Mouse (Mus musculus) myocyte (in vitro differentiated cells): ENCODE data around the gene Rai1. TPM values are rescaled to one million over a fixed set of nuclear protein-coding genes. Genes with fewer than 3 reads are reported as not detected.

Experiments used
- H3K27me3 ChIP-seq: one replicate; pipeline ENCODE4 v1.6.1; 2011; ENCODE audit not compliant: control insufficient read depth, insufficient read depth, insufficient read length
- H3K36me3 ChIP-seq: one replicate; pipeline ENCODE4 v1.6.1; 2011; ENCODE audit not compliant: control insufficient read depth, insufficient read depth
- H3K4me2 ChIP-seq: one replicate; pipeline ENCODE4 v1.6.1; 2011; ENCODE audit warnings: low read depth, control low read depth
- H3K4me3 ChIP-seq: one replicate; pipeline ENCODE4 v1.5.1; 2011; ENCODE audit warnings: mild to moderate bottlenecking, control low read depth, moderate library complexity
- H3K79me2 ChIP-seq: one replicate; pipeline ENCODE4 v1.6.1; 2011; ENCODE audit not compliant: control insufficient read depth, insufficient read depth
- H3ac ChIP-seq: one replicate; pipeline ENCODE4 v1.6.1; 2011; ENCODE audit not compliant: control insufficient read depth, insufficient read length
- CEBPB ChIP-seq: IDR thresholded peaks from 2 replicates; pipeline ENCODE4 v1.6.1; 2011; ENCODE audit warnings: mild to moderate bottlenecking, moderate library complexity; ENCODE audit not compliant: poor library complexity, insufficient read depth, severe bottlenecking
- E2F4 ChIP-seq: IDR thresholded peaks from one replicate; pipeline ENCODE4 v1.6.1; 2011; ENCODE audit warnings: mild to moderate bottlenecking, control low read depth, moderate library complexity; ENCODE audit not compliant: insufficient read depth
- MAX ChIP-seq: IDR thresholded peaks from one replicate; pipeline ENCODE4 v1.6.1; 2011; ENCODE audit warnings: low read depth, mild to moderate bottlenecking, control low read depth
- MYOD1 ChIP-seq, 3 experiments: IDR thresholded peaks; one replicate each; pipeline ENCODE4 v1.6.1; 2011; ENCODE audit warnings: control low read depth in 2 of 3, low read depth in 2 of 3, mild to moderate bottlenecking in 2 of 3, moderate library complexity in 1 of 3; ENCODE audit not compliant: insufficient read length in 2 of 3, control insufficient read depth in 1 of 3
- MYOG ChIP-seq, 3 experiments: IDR thresholded peaks; one replicate each; pipeline ENCODE4 v1.6.1; 2011; ENCODE audit warnings: control low read depth in 2 of 3, low read depth in 2 of 3, mild to moderate bottlenecking in 2 of 3; ENCODE audit not compliant: insufficient read length in 2 of 3, control insufficient read depth in 1 of 3, insufficient read depth in 1 of 3
- POLR2A ChIP-seq: IDR thresholded peaks from one replicate; pipeline ENCODE4 v1.6.1; 2011; ENCODE audit warnings: low read depth, mild to moderate bottlenecking, control low read depth, moderate library complexity; ENCODE audit not compliant: insufficient read length
- POLR2AphosphoS2 ChIP-seq: IDR thresholded peaks from one replicate; pipeline ENCODE4 v1.6.1; 2011; ENCODE audit warnings: low read depth, control low read depth; ENCODE audit not compliant: insufficient read length
- REST ChIP-seq: IDR thresholded peaks from one replicate; pipeline ENCODE4 v1.6.1; 2011; ENCODE audit warnings: mild to moderate bottlenecking, control low read depth, moderate library complexity; ENCODE audit not compliant: insufficient read depth, insufficient read length
- SRF ChIP-seq: IDR thresholded peaks from one replicate; pipeline ENCODE4 v1.6.1; 2011; ENCODE audit warnings: low read depth; ENCODE audit not compliant: control insufficient read depth, insufficient read length
- TCF12 ChIP-seq: IDR thresholded peaks from one replicate; pipeline ENCODE4 v1.6.1; 2011; ENCODE audit warnings: mild to moderate bottlenecking, control low read depth; ENCODE audit not compliant: poor library complexity, insufficient read depth, severe bottlenecking
- TCF3 ChIP-seq: IDR thresholded peaks from one replicate; pipeline ENCODE4 v1.6.1; 2011; ENCODE audit warnings: low read depth, control low read depth; ENCODE audit not compliant: insufficient read length
- USF1 ChIP-seq: IDR thresholded peaks from one replicate; pipeline ENCODE4 v1.6.1; 2011; ENCODE audit warnings: low read depth, mild to moderate bottlenecking, control low read depth, moderate library complexity
- polyA plus RNA-seq: library from polyadenylated mRNA; unstranded; fragments of >200 nt; fragmentation: generic; extraction: Trizol; gene quantifications from one replicate; pipeline ENCODE4 v1.2.1, GENCODE M21; 2012; ENCODE audit warnings: missing spikeins

Gene Rai1
- polyA plus RNA-seq, 1 experiment, result 26.0 TPM

GRCm38 (mm10) chr11:60168780-60169179 lies 64.0 kb downstream of the Rai1 start:
- Histone ChIP-seq H3ac (no peak overlapping the region), H3K36me3 (peaks cover 3% of the 10 kb centered on the region), H3K4me3 (no peak overlapping the region), H3K27me3 (no peaks in the 10 kb centered on the region), H3K4me2 (no peak overlapping the region), H3K79me2 (peaks cover 43% of the 10 kb centered on the region)
- TF ChIP-seq SRF (no peak), MYOD1 (IDR thresholded peaks at IDR 0.05; ENCODE audit: control insufficient read depth in 1 of 3, insufficient read length in 2 of 3, low read depth in 2 of 3) (no peak), REST (no peak), MAX (no peak), POLR2AphosphoS2 (no peak), POLR2A (no peak), CEBPB (no peak), MYOG (IDR thresholded peaks at IDR 0.05; ENCODE audit: control insufficient read depth in 1 of 3, insufficient read depth in 1 of 3, insufficient read length in 2 of 3, low read depth in 2 of 3) (no peak), TCF3 (no peak), USF1 (no peak), TCF12 (no peak), E2F4 (no peak)

- no peak overlapping the region for H3K4me3 ChIP-seq
Measured at GRCm38 (mm10) chr11:60172074-60172473, 67.3 kb downstream of the Rai1 start.

DNA sequence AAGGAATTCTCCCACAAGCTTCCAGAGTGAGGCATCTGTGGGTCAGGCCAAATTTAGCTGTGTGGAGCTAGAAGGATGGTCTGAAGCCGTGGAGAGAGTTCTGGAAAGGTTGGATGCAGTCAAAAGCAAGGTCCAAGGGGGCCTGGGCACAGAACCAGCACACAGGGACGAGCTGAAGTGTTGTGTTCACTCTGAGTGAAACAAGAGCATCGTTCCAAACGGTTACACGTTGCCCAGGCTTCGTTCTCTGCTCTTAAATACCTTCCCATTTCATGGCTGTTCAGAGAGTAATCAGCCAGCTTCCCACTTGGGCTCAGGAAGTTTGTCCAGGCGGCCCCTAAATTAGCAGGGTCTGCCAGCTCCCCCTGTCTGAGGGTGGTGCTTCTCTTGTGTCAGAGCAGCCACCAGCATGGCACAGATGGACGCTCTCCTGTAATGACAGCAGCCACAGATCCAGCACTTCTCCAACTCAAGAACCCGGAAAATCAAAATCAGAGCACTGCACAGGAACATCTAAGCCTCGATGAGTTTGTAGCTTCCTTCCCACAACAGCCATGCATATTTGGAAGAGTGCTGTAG lies 68.9 kb downstream of the Rai1 start:
- TF ChIP-seq SRF (no peak), CEBPB (no peak), POLR2AphosphoS2 (no peak), TCF12 (no peak), MYOD1 (IDR thresholded peaks at IDR 0.05; ENCODE audit: control insufficient read depth in 1 of 3, insufficient read length in 2 of 3, low read depth in 2 of 3) (no peak), MAX (no peak), TCF3 (no peak)
- Histone ChIP-seq H3K27me3 (no peaks in the 10 kb centered on the region), H3K4me3 (no peak overlapping the region), H3K79me2 (peaks cover 23% of the 10 kb centered on the region), H3K4me2 (no peak overlapping the region), H3K36me3 (peaks cover 3% of the 10 kb centered on the region), H3ac (no peak overlapping the region)

More at GRCm38 (mm10) chr11:60172074-60172473, 67.3 kb downstream of the Rai1 start:
- TF ChIP-seq POLR2A, result no peak
- TF ChIP-seq CEBPB, result no peak
- TF ChIP-seq MYOD1 (IDR thresholded peaks at IDR 0.05; ENCODE audit: control insufficient read depth in 1 of 3, insufficient read length in 2 of 3, low read depth in 2 of 3), result no peak
- no peak for TF ChIP-seq USF1
- TF ChIP-seq MYOG (IDR thresholded peaks at IDR 0.05; ENCODE audit: control insufficient read depth in 1 of 3, insufficient read depth in 1 of 3, insufficient read length in 2 of 3, low read depth in 2 of 3), result no peak
- TF ChIP-seq E2F4, result no peak
- TF ChIP-seq SRF, result no peak
- TF ChIP-seq TCF12, result no peak
- TF ChIP-seq REST, result no peak
- TF ChIP-seq MAX, result no peak
- no peak for TF ChIP-seq TCF3
- no peak for TF ChIP-seq POLR2AphosphoS2
- no peaks in the 10 kb centered on the region for H3K27me3 ChIP-seq
- H3ac ChIP-seq, result no peak overlapping the region
- peaks cover 33% of the 10 kb centered on the region for H3K79me2 ChIP-seq
- H3K36me3 ChIP-seq, result peaks cover 3% of the 10 kb centered on the region
- no peak overlapping the region for H3K4me2 ChIP-seq

DNA sequence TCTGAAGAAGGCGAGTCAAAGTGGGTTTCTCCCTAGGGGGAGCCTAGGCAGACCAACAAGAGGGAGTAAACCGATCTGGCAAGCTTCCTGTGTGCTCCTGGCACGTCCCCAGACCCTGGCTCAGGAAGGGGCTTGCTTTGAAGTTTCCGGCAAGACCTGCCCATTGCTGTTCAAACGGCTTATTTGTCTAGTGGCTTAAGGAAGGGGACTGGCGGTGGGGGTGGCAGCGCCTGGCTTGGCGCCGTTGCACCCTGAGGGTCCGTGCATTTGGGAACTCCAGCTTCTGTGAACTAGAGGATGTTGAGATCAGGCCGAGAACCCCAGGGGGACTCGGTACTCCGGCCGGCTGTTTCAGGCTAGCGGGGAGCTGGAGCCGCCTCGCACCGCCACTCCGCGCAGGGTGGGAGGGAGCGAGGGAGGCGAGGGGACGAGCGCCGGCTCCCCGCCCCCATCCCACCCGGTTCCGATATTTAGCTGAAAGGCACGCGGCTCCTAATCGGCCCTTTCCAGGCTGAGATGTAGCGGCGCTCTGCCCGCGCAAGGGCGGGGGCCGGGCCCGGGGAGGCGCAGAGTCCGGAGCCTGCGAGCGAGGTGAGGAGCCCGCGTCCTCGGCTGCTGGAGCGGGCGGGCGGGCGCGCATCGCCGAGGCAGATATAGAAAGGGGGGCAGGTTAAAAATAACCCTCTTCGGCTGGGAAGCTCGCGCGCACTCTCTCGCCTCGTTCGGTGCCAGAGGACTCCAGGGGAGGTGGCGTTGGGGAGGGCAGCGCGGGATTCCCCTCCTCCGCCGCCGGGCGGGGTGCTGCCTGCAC lies 70.8 kb downstream of the Rai1 start:
- H3K4me2 ChIP-seq, result peak overlapping the region; percentile 83
- TF ChIP-seq TCF12 (no peak), POLR2A (peak; percentile 10)
- H3ac ChIP-seq, result peak overlapping the region; percentile 71
- H3K27me3 ChIP-seq, result no peaks in the 10 kb centered on the region
- H3K36me3 ChIP-seq, result no peaks in the 10 kb centered on the region
- peaks cover 30% of the 10 kb centered on the region for H3K79me2 ChIP-seq
- peak overlapping the region; percentile 29 for H3K4me3 ChIP-seq
